Mouse (Mus musculus) cortical plate, adult 2 months (tissue): ENCODE data around the gene Sele. TPM values are rescaled to one million over a fixed set of nuclear protein-coding genes. Genes with fewer than 3 reads are reported as not detected.
"Not testable (repeated sequence)": the region's sequence is repeated elsewhere in the genome, so short reads cannot be mapped to it uniquely, and the experiment has no call there.

Source experiments
- H3K27ac ChIP-seq: fragments of 200-500 bp; 2 replicates; pipeline ENCODE4 v1.5.1; 2012; ENCODE audit warnings: low read length, control low read depth, inconsistent platforms; ENCODE audit not compliant: insufficient read depth
- H3K4me1 ChIP-seq: fragments of 200-500 bp; 2 replicates; pipeline ENCODE4 v1.6.1; 2011; ENCODE audit warnings: low read length; ENCODE audit not compliant: control insufficient read depth, insufficient read depth
- H3K4me3 ChIP-seq: fragments of 200-500 bp; 2 replicates; pipeline ENCODE4 v1.5.1; 2011; ENCODE audit warnings: mild to moderate bottlenecking, low read length, control low read depth; ENCODE audit not compliant: insufficient read depth
- CTCF ChIP-seq: fragments of 200-500 bp; IDR thresholded peaks from 2 replicates; pipeline ENCODE4 v1.5.1; 2011; ENCODE audit warnings: mild to moderate bottlenecking, control low read depth, low read length; ENCODE audit not compliant: insufficient read depth; ENCODE audit errors: extremely low read depth
- POLR2A ChIP-seq: fragments of 200-500 bp; IDR thresholded peaks from 2 replicates; pipeline ENCODE4 v1.6.1; 2011; ENCODE audit warnings: mild to moderate bottlenecking, low read length, control low read depth; ENCODE audit not compliant: insufficient read depth; ENCODE audit errors: extremely low read depth
- polyA plus RNA-seq: library from polyadenylated mRNA; depleted of rRNA; stranded (reverse); fragments of >200 nt; gene quantifications from 2 replicates; pipeline ENCODE4 v1.2.3, GENCODE M21; 2012; rRNA removed

Gene Sele
- 0.06 TPM in 1 of 2 replicates, not detected in the other for polyA plus RNA-seq

DNA sequence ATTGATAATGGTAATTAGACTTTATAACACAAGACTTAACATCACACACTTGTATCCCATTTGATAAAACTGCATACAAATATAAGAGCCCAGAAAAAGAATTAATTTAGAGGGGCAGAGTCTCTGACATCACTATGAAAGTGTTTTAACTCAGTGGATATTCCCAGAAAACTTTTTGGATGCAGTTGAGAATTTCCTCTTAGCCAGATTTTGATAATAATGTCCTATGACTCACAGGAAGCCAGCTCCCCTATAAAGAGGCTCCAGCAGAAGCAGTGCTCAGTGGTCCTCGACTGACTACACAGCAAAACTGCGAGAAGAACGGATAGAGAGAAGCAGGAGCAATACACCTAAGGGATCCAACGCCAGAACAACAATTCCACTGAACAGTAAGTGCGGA, at the start of gene Sele:
Sele (plus strand) TSS at position 301 of the 400 bp plus-strand sequence.
- H3K4me1 ChIP-seq, result no peaks in the 10 kb centered on the region
- no peak within 1 kb of the TSS for H3K4me3 ChIP-seq
- no peak within 1 kb of the TSS for H3K27ac ChIP-seq
- TF ChIP-seq POLR2A (no peak), CTCF (no peak)

DNA sequence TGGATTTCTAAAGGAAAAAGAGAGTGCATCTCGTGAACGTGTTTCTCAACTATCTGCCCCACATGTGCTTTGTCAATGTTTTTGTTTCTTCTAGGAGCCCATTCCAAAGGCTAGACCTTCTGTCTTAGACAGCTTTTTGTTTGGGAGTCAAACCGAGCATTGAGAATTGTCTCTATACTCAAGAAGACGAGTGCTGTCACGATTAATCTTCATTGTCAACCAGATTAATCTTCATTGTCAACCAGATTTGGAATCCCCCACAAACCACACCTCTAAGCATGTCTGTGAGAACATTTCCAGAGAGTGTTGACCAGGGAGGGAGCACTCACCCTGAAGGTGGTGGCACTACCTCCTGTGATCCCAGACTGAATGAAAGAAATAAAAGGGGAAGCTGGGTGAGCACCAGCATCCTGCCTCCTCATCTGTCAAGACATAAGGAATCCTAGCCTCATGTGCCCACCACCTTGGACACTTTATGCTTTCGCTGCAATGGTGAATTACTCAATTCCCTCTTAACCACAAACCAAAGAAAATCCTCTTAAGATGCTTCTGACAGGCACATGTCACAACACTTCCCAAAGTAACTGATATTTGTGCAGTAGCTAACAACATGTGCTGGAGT, 46.1 kb upstream of the Sele start:
- TF ChIP-seq CTCF, result no peak
- TF ChIP-seq POLR2A, result no peak
- H3K4me3 ChIP-seq, result no peak overlapping the region
- H3K27ac ChIP-seq, result no peak overlapping the region
- H3K4me1 ChIP-seq, result no peaks in the 10 kb centered on the region

DNA sequence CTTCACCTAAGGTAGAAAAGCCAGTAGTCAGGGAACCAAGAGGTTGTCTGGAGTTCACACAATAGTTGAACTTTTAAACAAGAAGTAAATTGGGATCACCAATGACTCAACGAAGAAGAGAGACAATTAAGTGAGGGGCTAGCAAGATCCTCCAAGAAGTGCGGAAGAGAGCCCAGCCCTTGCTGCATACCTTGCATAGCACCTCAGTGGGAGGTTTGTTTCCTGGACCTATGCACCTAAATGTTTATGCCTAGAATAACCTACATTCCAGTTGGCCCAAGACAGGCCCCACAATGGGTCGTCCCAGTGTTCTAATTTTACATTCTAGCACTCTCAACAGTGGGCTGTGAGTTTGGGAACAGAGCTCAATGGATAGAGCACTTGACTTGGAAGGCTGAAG, 43.7 kb upstream of the Sele start:
- Histone ChIP-seq H3K4me1 (no peaks in the 10 kb centered on the region), H3K4me3 (no peak overlapping the region), H3K27ac (no peak overlapping the region)
- TF ChIP-seq POLR2A, result no peak
- no peak for TF ChIP-seq CTCF

DNA sequence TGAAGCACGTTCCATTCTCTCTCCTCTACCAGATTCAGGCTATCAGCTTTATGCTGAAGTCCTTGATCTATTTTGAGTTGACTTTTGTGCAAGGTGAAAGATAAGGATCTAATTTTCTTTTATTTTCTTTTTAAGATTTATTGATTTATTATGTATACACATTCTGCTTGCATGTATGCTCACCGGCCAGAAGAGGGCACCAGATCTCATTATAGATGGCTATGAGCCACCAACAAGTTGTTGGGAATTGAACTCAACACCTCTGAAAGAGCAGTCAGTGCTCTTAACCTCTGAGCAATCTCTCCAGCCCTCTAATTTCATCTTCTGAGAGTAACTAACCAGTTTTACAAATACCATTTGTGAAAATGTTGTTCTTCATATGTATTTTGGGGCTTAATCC, 38.8 kb upstream of the Sele start:
- no peak for TF ChIP-seq POLR2A
- TF ChIP-seq CTCF, result peak; percentile 54; the same call in 1 of the 2 replicates
- Histone ChIP-seq H3K4me3 (no peak overlapping the region), H3K4me1 (no peaks in the 10 kb centered on the region), H3K27ac (no peak overlapping the region)

DNA sequence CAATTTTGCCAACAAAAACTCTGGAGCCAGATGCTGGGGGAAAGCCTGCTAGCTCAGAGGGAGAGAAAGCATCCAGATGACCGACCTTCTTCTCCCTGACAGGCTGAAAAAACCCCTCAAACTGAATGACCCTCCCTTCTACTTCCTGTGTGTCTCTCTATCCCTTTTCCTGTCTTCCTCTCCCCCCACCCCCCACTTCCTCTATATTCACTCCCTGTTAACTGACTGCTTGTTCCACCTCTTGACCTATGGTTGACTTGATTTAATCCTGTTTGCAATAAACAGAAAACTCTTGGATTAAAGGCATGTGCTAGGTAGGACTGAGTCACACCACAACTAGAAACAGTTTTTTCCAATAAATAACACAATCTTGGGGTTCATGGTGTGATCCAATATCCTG, 33.4 kb upstream of the Sele start:
- Histone ChIP-seq H3K4me1 (no peaks in the 10 kb centered on the region), H3K27ac (no peak overlapping the region), H3K4me3 (no peak overlapping the region)
- TF ChIP-seq POLR2A (no peak), CTCF (no peak)

DNA sequence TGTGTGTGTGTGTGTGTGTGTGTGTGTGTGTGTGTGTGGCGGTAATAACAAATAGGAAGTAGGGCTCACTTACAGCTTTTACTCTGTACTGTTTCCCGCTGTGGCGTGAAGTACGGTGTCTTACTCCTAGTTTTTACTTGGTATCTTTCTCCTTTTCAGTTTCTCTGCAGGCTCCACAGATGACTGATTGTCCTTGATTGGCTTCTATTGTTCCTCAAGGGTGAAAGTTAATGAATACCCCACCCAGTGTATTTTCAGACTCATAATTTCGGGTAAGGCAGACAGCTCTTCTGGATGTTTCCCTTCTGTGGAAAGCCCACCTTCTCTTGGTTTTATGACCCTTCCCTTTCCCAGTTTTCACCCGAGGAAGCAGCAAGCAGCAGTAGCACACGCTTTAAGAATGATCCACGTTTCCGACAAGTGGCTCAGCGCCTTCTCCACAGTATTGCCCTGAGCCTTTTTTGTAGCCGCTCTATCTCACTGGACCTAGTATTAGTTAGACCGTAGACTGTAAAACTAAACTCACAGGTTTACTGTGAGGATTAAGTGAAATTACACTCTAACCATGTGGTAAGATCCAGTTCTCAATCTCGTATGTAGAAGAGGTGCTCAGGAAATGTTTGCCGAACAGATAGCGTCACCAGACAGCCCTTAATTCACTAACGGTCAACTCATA, 29.7 kb upstream of the Sele start:
- no peak overlapping the region for H3K27ac ChIP-seq
- no peaks in the 10 kb centered on the region for H3K4me1 ChIP-seq
- TF ChIP-seq CTCF, result no peak
- no peak overlapping the region for H3K4me3 ChIP-seq

DNA sequence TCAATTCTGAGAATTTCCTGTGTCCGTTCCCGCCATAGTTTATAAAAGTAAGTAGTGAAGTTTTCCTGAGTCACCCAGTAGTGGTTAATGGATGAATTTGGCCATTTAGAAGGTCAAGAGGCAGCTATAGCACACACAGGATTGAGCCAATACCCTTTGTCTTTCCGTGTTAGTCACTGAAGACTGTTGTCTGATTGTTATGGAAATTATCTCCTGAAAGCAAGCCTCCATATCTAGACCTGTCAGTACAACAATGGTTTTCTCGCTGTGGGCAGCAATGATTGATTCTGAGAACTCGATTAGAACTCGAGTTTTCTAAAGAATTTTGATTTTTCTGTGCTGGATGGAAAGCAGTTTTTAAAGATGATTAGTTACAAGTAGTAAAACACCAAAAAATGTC, 28.2 kb upstream of the Sele start:
- Histone ChIP-seq H3K27ac (no peak overlapping the region), H3K4me1 (no peaks in the 10 kb centered on the region), H3K4me3 (no peak overlapping the region)
- TF ChIP-seq POLR2A (no peak), CTCF (no peak)

DNA sequence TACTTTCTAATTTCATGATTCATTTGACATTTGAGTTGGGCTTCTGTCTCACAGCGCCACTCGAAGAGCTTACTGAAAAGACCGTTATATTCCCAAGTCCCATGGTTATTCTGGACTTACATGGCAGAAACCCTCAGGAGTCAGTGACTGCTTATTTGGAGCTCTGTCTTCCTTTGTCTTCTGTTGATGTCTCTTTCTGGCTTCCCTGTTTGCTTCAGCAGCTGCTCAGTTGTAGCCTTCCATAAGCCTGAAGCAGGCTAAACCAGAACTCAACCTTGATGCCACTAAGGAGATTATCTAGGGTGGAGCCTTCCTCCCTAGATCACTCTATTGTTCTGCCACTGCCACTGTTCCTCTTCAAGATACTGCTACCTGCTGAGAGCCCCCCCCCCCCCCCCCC, 27.3 kb upstream of the Sele start:
- H3K4me1 ChIP-seq, H3K27ac ChIP-seq, H3K4me3 ChIP-seq: not testable (repeated sequence)

DNA sequence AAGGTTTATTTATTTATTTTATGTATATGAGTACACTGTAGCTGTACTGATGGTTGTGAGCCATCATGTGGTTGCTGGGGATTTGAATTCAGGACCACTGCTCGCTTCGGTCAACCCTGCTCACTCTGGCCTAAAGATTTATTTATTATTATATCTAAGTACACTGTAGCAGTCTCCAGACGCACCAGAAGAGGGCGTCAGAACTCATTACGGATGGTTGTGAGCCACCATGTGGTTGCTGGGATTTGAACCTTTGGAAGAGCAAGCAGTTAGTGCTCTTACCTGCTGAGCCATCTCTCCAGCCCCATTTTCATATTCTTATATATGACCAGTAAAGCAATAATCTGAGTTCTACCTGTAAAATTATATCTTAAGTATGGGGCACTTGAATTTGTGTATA, 25.9 kb upstream of the Sele start:
- H3K4me3 ChIP-seq, H3K27ac ChIP-seq, H3K4me1 ChIP-seq: not testable (repeated sequence)

DNA sequence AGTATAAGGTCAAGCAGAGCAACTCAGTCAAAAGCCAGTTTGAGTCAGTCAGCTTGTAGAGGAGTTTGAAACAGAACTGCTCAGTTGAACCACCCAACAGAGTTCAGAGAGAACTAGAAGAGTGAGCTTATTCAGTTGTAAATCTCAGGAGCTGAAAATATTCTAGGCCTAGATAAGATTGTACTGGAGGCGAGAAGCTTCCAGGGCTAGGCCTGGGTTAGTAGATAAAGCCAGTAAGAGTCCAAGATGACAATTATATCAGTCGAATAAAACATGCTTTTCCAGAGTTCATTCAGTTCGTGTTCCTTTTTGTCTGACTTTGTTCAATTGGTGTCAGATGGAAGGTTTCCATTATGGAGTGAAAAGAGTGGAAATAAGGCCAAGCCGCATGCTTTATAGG, 22.3 kb upstream of the Sele start:
- no peak for TF ChIP-seq POLR2A
- no peak for TF ChIP-seq CTCF
- H3K4me1 ChIP-seq, result no peaks in the 10 kb centered on the region
- H3K27ac ChIP-seq, result no peak overlapping the region

More for the DNA sequence above, 22.3 kb upstream of the Sele start:
- no peak overlapping the region for H3K4me3 ChIP-seq
